Mouse (Mus musculus): Measurements from ENCODE around the gene Smok3a. TPM values are rescaled to one million over a fixed set of nuclear protein-coding genes. Genes with fewer than 3 reads are reported as not detected.

The Smok3a gene
- total and polyA plus RNA-seq, 2 experiments from 2014 or later: not detected

GRCm38 (mm10) chr5:138073803-138074202 is 52.7 kb downstream of the Smok3a start:
- DNase-seq (no peak), ATAC-seq (no peak)
- TF ChIP-seq CTCF (IDR thresholded peaks at IDR 0.05; ENCODE audit: low read depth): no peak
- Histone ChIP-seq H3K27ac (ENCODE audit: low read depth, low read length) (no peak overlapping the region), H3K36me3 (ENCODE audit: insufficient read depth) (no peaks in the 10 kb centered on the region), H3K9me3 (ENCODE audit: low read length) (no peaks in the 10 kb centered on the region), H3K4me3 (ENCODE audit: low read depth, low read length) (no peak overlapping the region), H3K27me3 (ENCODE audit: insufficient read depth, low read length) (no peaks in the 10 kb centered on the region), H3K9ac (no peak overlapping the region), H3K4me2 (ENCODE audit: low read depth) (no peak overlapping the region), H3K4me1 (ENCODE audit: insufficient read depth) (no peaks in the 10 kb centered on the region)
- 94% methylated on average over 4 of the region's 4 CpGs for WGBS

GRCm38 (mm10) chr5:138075684-138076083 is 54.6 kb downstream of the Smok3a start:
- Histone ChIP-seq H3K9ac (no peak overlapping the region), H3K36me3 (ENCODE audit: insufficient read depth) (no peaks in the 10 kb centered on the region), H3K27ac (ENCODE audit: low read depth, low read length) (no peak overlapping the region), H3K4me3 (ENCODE audit: low read depth, low read length) (no peak overlapping the region), H3K27me3 (ENCODE audit: insufficient read depth, low read length) (no peaks in the 10 kb centered on the region), H3K9me3 (ENCODE audit: low read length) (no peaks in the 10 kb centered on the region), H3K4me1 (ENCODE audit: insufficient read depth) (no peaks in the 10 kb centered on the region), H3K4me2 (ENCODE audit: low read depth) (no peak overlapping the region)
- ATAC-seq (no peak), DNase-seq (no peak)
- WGBS: 79% methylated on average over 3 of the region's 3 CpGs
- TF ChIP-seq CTCF (IDR thresholded peaks at IDR 0.05; ENCODE audit: low read depth): no peak

GRCm38 (mm10) chr5:138076148-138076547 is 55.1 kb downstream of the Smok3a start:
- Histone ChIP-seq H3K9ac (no peak overlapping the region), H3K4me2 (ENCODE audit: low read depth) (no peak overlapping the region), H3K4me3 (ENCODE audit: low read depth, low read length) (no peak overlapping the region), H3K9me3 (ENCODE audit: low read length) (no peaks in the 10 kb centered on the region), H3K27ac (ENCODE audit: low read depth, low read length) (no peak overlapping the region), H3K27me3 (ENCODE audit: insufficient read depth, low read length) (no peaks in the 10 kb centered on the region), H3K36me3 (ENCODE audit: insufficient read depth) (no peaks in the 10 kb centered on the region), H3K4me1 (ENCODE audit: insufficient read depth) (no peaks in the 10 kb centered on the region)
- ATAC-seq (no peak), DNase-seq (no peak)
- no peak for TF ChIP-seq CTCF (IDR thresholded peaks at IDR 0.05; ENCODE audit: low read depth)
- WGBS: 55% methylated on average over 2 of the region's 2 CpGs

GRCm38 (mm10) chr5:138080456-138080855 is 59.4 kb downstream of the Smok3a start:
- Histone ChIP-seq H3K4me2 (ENCODE audit: low read depth) (no peak overlapping the region), H3K9ac (no peak overlapping the region), H3K27ac (ENCODE audit: low read depth, low read length) (no peak overlapping the region), H3K4me1 (ENCODE audit: insufficient read depth) (no peaks in the 10 kb centered on the region), H3K27me3 (ENCODE audit: insufficient read depth, low read length) (no peaks in the 10 kb centered on the region), H3K9me3 (ENCODE audit: low read length) (no peaks in the 10 kb centered on the region), H3K4me3 (ENCODE audit: low read depth, low read length) (no peak overlapping the region), H3K36me3 (ENCODE audit: insufficient read depth) (no peaks in the 10 kb centered on the region)
- ATAC-seq: no peak
- no peak for DNase-seq
- WGBS: 90% methylated on average over 5 of the region's 5 CpGs
- TF ChIP-seq CTCF (IDR thresholded peaks at IDR 0.05; ENCODE audit: low read depth): no peak

GRCm38 (mm10) chr5:138081446-138081845 is 60.4 kb downstream of the Smok3a start:
- 90% methylated on average over 9 of the region's 9 CpGs for WGBS
- H3K9me3 ChIP-seq (ENCODE audit: low read length): no peaks in the 10 kb centered on the region
- no peak overlapping the region for H3K27ac ChIP-seq (ENCODE audit: low read depth, low read length)
- H3K4me1 ChIP-seq (ENCODE audit: insufficient read depth): peaks cover 6% of the 10 kb centered on the region; the same call in 1 of the 2 replicates
- ATAC-seq (no peak), DNase-seq (no peak)
- no peak overlapping the region for H3K4me2 ChIP-seq (ENCODE audit: low read depth)
- no peak for TF ChIP-seq CTCF (IDR thresholded peaks at IDR 0.05; ENCODE audit: low read depth)
- H3K4me3 ChIP-seq (ENCODE audit: low read depth, low read length): no peak overlapping the region
- H3K9ac ChIP-seq: no peak overlapping the region
- H3K36me3 ChIP-seq (ENCODE audit: insufficient read depth): no peaks in the 10 kb centered on the region
- no peaks in the 10 kb centered on the region for H3K27me3 ChIP-seq (ENCODE audit: insufficient read depth, low read length)

GRCm38 (mm10) chr5:138083318-138083900 is 62.3 kb downstream of the Smok3a start:
- TF ChIP-seq CTCF (IDR thresholded peaks at IDR 0.05; ENCODE audit: low read depth): no peak
- Histone ChIP-seq H3K4me1 (ENCODE audit: insufficient read depth) (peaks cover 20% of the 10 kb centered on the region), H3K9ac (no peak overlapping the region), H3K9me3 (ENCODE audit: low read length) (no peaks in the 10 kb centered on the region), H3K4me2 (ENCODE audit: low read depth) (no peak overlapping the region), H3K4me3 (ENCODE audit: low read depth, low read length) (no peak overlapping the region), H3K36me3 (ENCODE audit: insufficient read depth) (no peaks in the 10 kb centered on the region), H3K27me3 (ENCODE audit: insufficient read depth, low read length) (no peaks in the 10 kb centered on the region), H3K27ac (ENCODE audit: low read depth, low read length) (no peak overlapping the region)
- DNase-seq (no peak), ATAC-seq (no peak)
- 55% methylated on average over 2 of the region's 2 CpGs for WGBS

GRCm38 (mm10) chr5:138083936-138084335 is 62.9 kb downstream of the Smok3a start:
- H3K9ac ChIP-seq: no peak overlapping the region
- 92% methylated on average over 2 of the region's 2 CpGs for WGBS
- H3K4me3 ChIP-seq (ENCODE audit: low read depth, low read length): no peak overlapping the region
- DNase-seq (no peak), ATAC-seq (no peak)
- TF ChIP-seq CTCF (IDR thresholded peaks at IDR 0.05; ENCODE audit: low read depth): no peak
- H3K4me1 ChIP-seq (ENCODE audit: insufficient read depth): peaks cover 20% of the 10 kb centered on the region
- H3K9me3 ChIP-seq (ENCODE audit: low read length): no peaks in the 10 kb centered on the region
- no peak overlapping the region for H3K27ac ChIP-seq (ENCODE audit: low read depth, low read length)
- no peak overlapping the region for H3K4me2 ChIP-seq (ENCODE audit: low read depth)
- no peaks in the 10 kb centered on the region for H3K27me3 ChIP-seq (ENCODE audit: insufficient read depth, low read length)
- no peaks in the 10 kb centered on the region for H3K36me3 ChIP-seq (ENCODE audit: insufficient read depth)

Other genes starting within 250 kb of the Smok3a start
- 28.8 and 47.4 TPM in 2 replicates for gene Ppp1r35, start 242.4 kb upstream of the Smok3a start, total RNA-seq (2014; rRNA removed)
- 39.1 and 41.8 TPM in 2 replicates for gene Ppp1r35, start 242.4 kb upstream of the Smok3a start, polyA plus RNA-seq (2015; fragmentation: Nextera tagmentation; extraction: Ambion mirVana)
- gene Mepce, start 233.6 kb upstream of the Smok3a start, total RNA-seq (2014; rRNA removed): 33.3 and 47.7 TPM in 2 replicates
- gene Mepce, start 233.6 kb upstream of the Smok3a start, polyA plus RNA-seq (2015; fragmentation: Nextera tagmentation; extraction: Ambion mirVana): 18.3 and 21.1 TPM in 2 replicates
- gene Zcwpw1, start 233.5 kb upstream of the Smok3a start, total RNA-seq (2014; rRNA removed): 3.5 and 7.7 TPM in 2 replicates
- 3.1 and 4.8 TPM in 2 replicates for gene Zcwpw1, start 233.5 kb upstream of the Smok3a start, polyA plus RNA-seq (2015; fragmentation: Nextera tagmentation; extraction: Ambion mirVana)
- 0.14 and 0.15 TPM in 2 replicates for gene Pilra, start 185.0 kb upstream of the Smok3a start, total RNA-seq (2014; rRNA removed)
- gene Pilra, start 185.0 kb upstream of the Smok3a start, polyA plus RNA-seq (2015; fragmentation: Nextera tagmentation; extraction: Ambion mirVana): 0.17 and 0.54 TPM in 2 replicates
- not detected in 2 replicates for gene Pilrb1, start 163.2 kb upstream of the Smok3a start, total RNA-seq (2014; rRNA removed)
- not detected in 2 replicates for gene Pilrb1, start 163.2 kb upstream of the Smok3a start, polyA plus RNA-seq (2015; fragmentation: Nextera tagmentation; extraction: Ambion mirVana)
- not detected in 2 replicates for gene Pilrb2, start 149.4 kb upstream of the Smok3a start, total RNA-seq (2014; rRNA removed)
- not detected in 2 replicates for gene Pilrb2, start 149.4 kb upstream of the Smok3a start, polyA plus RNA-seq (2015; fragmentation: Nextera tagmentation; extraction: Ambion mirVana)
- gene Cyp3a13, start 99.6 kb upstream of the Smok3a start, total RNA-seq (2014; rRNA removed): 0.08 TPM in 1 of 2 replicates, not detected in the other
- gene Cyp3a13, start 99.6 kb upstream of the Smok3a start, polyA plus RNA-seq (2015; fragmentation: Nextera tagmentation; extraction: Ambion mirVana): not detected in 2 replicates
- gene Gjc3, start 58.2 kb upstream of the Smok3a start, total RNA-seq (2014; rRNA removed): 0.77 and 0.95 TPM in 2 replicates
- 0.26 and 0.64 TPM in 2 replicates for gene Gjc3, start 58.2 kb upstream of the Smok3a start, polyA plus RNA-seq (2015; fragmentation: Nextera tagmentation; extraction: Ambion mirVana)
- 0.62 TPM in 1 of 2 replicates, not detected in the other for gene Azgp1, start 39.7 kb upstream of the Smok3a start, total RNA-seq (2014; rRNA removed)
- not detected in 2 replicates for gene Azgp1, start 39.7 kb upstream of the Smok3a start, polyA plus RNA-seq (2015; fragmentation: Nextera tagmentation; extraction: Ambion mirVana)
- not detected in 2 replicates for gene Smok3b, start 168 bp downstream of the Smok3a start, total RNA-seq (2014; rRNA removed)
- gene Smok3b, start 168 bp downstream of the Smok3a start, polyA plus RNA-seq (2015; fragmentation: Nextera tagmentation; extraction: Ambion mirVana): not detected in 2 replicates
- gene Smok3c, start 31.9 kb downstream of the Smok3a start, total RNA-seq (2014; rRNA removed): not detected in 2 replicates
- not detected in 2 replicates for gene Smok3c, start 31.9 kb downstream of the Smok3a start, polyA plus RNA-seq (2015; fragmentation: Nextera tagmentation; extraction: Ambion mirVana)
- gene Zkscan1, start 63.8 kb downstream of the Smok3a start, total RNA-seq (2014; rRNA removed): 45.3 and 59.6 TPM in 2 replicates
- 8.4 and 11.2 TPM in 2 replicates for gene Zkscan1, start 63.8 kb downstream of the Smok3a start, polyA plus RNA-seq (2015; fragmentation: Nextera tagmentation; extraction: Ambion mirVana)
- 27.9 and 32.9 TPM in 2 replicates for gene Zscan21, start 95.6 kb downstream of the Smok3a start, total RNA-seq (2014; rRNA removed)
- gene Zscan21, start 95.6 kb downstream of the Smok3a start, polyA plus RNA-seq (2015; fragmentation: Nextera tagmentation; extraction: Ambion mirVana): 60.4 TPM in 2 replicates
- 13.6 and 13.8 TPM in 2 replicates for gene Zfp113, start 134.5 kb downstream of the Smok3a start, total RNA-seq (2014; rRNA removed)
- 6.0 and 10.7 TPM in 2 replicates for gene Zfp113, start 134.5 kb downstream of the Smok3a start, polyA plus RNA-seq (2015; fragmentation: Nextera tagmentation; extraction: Ambion mirVana)
- 47.0 and 51.7 TPM in 2 replicates for gene Cops6, start 139.8 kb downstream of the Smok3a start, total RNA-seq (2014; rRNA removed)
- 255 and 265 TPM in 2 replicates for gene Cops6, start 139.8 kb downstream of the Smok3a start, polyA plus RNA-seq (2015; fragmentation: Nextera tagmentation; extraction: Ambion mirVana)
- gene Ap4m1, start 150.7 kb downstream of the Smok3a start, total RNA-seq (2014; rRNA removed): 56.8 and 57.0 TPM in 2 replicates
- 11.1 and 16.4 TPM in 2 replicates for gene Ap4m1, start 150.7 kb downstream of the Smok3a start, polyA plus RNA-seq (2015; fragmentation: Nextera tagmentation; extraction: Ambion mirVana)
- gene Mcm7, start 151.2 kb downstream of the Smok3a start, total RNA-seq (2014; rRNA removed): 57.9 and 62.4 TPM in 2 replicates
- gene Mcm7, start 151.2 kb downstream of the Smok3a start, polyA plus RNA-seq (2015; fragmentation: Nextera tagmentation; extraction: Ambion mirVana): 64.9 and 69.9 TPM in 2 replicates
- gene Taf6, start 166.2 kb downstream of the Smok3a start, total RNA-seq (2014; rRNA removed): 47.6 and 55.9 TPM in 2 replicates
- gene Taf6, start 166.2 kb downstream of the Smok3a start, polyA plus RNA-seq (2015; fragmentation: Nextera tagmentation; extraction: Ambion mirVana): 44.2 and 49.8 TPM in 2 replicates
- gene Cnpy4, start 166.2 kb downstream of the Smok3a start, total RNA-seq (2014; rRNA removed): 14.2 and 18.0 TPM in 2 replicates
- 18.8 and 18.9 TPM in 2 replicates for gene Cnpy4, start 166.2 kb downstream of the Smok3a start, polyA plus RNA-seq (2015; fragmentation: Nextera tagmentation; extraction: Ambion mirVana)
- gene Mblac1, start 173.1 kb downstream of the Smok3a start, total RNA-seq (2014; rRNA removed): 9.7 and 9.9 TPM in 2 replicates
- gene Mblac1, start 173.1 kb downstream of the Smok3a start, polyA plus RNA-seq (2015; fragmentation: Nextera tagmentation; extraction: Ambion mirVana): 10.1 and 11.0 TPM in 2 replicates
- gene Nxpe5, start 204.6 kb downstream of the Smok3a start, total RNA-seq (2014; rRNA removed): not detected in 2 replicates
- not detected in 2 replicates for gene Nxpe5, start 204.6 kb downstream of the Smok3a start, polyA plus RNA-seq (2015; fragmentation: Nextera tagmentation; extraction: Ambion mirVana)
- 57.2 and 91.8 TPM in 2 replicates for gene Lamtor4, start 234.2 kb downstream of the Smok3a start, total RNA-seq (2014; rRNA removed)
- gene Lamtor4, start 234.2 kb downstream of the Smok3a start, polyA plus RNA-seq (2015; fragmentation: Nextera tagmentation; extraction: Ambion mirVana): 90.9 and 112 TPM in 2 replicates
- gene BC037034, start 242.8 kb downstream of the Smok3a start, total RNA-seq (2014; rRNA removed): 59.6 and 61.3 TPM in 2 replicates
- gene BC037034, start 242.8 kb downstream of the Smok3a start, polyA plus RNA-seq (2015; fragmentation: Nextera tagmentation; extraction: Ambion mirVana): 14.2 and 16.1 TPM in 2 replicates